Mouse (Mus musculus) erythroblast, embryonic 14.5 days (primary cell): ENCODE measurements around the gene Galnt15. TPM values are rescaled to one million over a fixed set of nuclear protein-coding genes. Genes with fewer than 3 reads are reported as not detected.

Experiments used
- H3K27me3 ChIP-seq: 2 replicates; pipeline ENCODE4 v1.6.1; 2012; ENCODE audit warnings: inconsistent platforms; ENCODE audit not compliant: control insufficient read depth
- H3K36me3 ChIP-seq: 2 replicates; pipeline ENCODE4 v1.6.1; 2012; ENCODE audit warnings: mild to moderate bottlenecking, inconsistent platforms; ENCODE audit not compliant: control insufficient read depth
- H3K4me1 ChIP-seq: 2 replicates; pipeline ENCODE4 v1.6.1; 2012; ENCODE audit warnings: inconsistent platforms; ENCODE audit not compliant: control insufficient read depth
- H3K4me3 ChIP-seq: replicated peaks from 2 replicates; pipeline ENCODE3; 2012; ENCODE audit warnings: moderate library complexity, mild to moderate bottlenecking, inconsistent platforms
- H3K9me3 ChIP-seq: 2 replicates; pipeline ENCODE4 v1.6.1; 2012; ENCODE audit warnings: low read length, inconsistent platforms, mixed read lengths; ENCODE audit not compliant: control insufficient read depth
- GATA1 ChIP-seq: IDR thresholded peaks from 2 replicates; pipeline ENCODE4 v1.6.1; 2012; ENCODE audit warnings: low read length, inconsistent platforms, mixed read lengths
- TAL1 ChIP-seq: IDR thresholded peaks from 3 replicates; pipeline ENCODE4 v1.6.1; 2012; ENCODE audit warnings: low read length, inconsistent platforms, mixed read lengths
- polyA plus RNA-seq: library from polyadenylated mRNA; stranded (reverse); fragments of >175 nt; gene quantifications from 2 replicates; pipeline ENCODE4 v1.2.3, GENCODE M21; 2012

Galnt15 gene
- polyA plus RNA-seq, 1 experiment = not detected

DNA sequence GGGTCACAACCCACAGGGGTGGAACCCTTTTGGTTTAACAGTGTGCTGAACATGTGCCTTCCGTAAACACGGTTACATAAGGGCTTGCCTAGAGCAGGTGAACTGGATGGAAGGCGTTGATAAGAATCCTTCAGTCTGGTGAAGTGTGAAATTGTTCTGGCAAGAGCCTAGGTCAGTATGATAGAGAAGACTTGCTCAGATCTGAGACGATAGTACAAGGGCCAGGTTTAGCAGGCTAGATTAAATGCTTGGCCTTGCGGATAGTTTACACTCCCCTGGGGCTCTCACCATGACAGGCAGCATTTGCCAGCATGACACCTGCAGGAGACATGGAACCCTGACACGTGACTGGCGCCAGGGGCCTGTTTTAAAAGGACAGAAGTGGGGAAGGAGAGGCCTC is 76.9 kb downstream of the Galnt15 start:
- H3K4me1 ChIP-seq = peaks cover 3% of the 10 kb centered on the region
- no peaks in the 10 kb centered on the region for H3K9me3 ChIP-seq
- TF ChIP-seq TAL1 (no peak), GATA1 (no peak)
- peaks cover 34% of the 10 kb centered on the region for H3K36me3 ChIP-seq
- no peak overlapping the region for H3K4me3 ChIP-seq
- no peaks in the 10 kb centered on the region for H3K27me3 ChIP-seq

DNA sequence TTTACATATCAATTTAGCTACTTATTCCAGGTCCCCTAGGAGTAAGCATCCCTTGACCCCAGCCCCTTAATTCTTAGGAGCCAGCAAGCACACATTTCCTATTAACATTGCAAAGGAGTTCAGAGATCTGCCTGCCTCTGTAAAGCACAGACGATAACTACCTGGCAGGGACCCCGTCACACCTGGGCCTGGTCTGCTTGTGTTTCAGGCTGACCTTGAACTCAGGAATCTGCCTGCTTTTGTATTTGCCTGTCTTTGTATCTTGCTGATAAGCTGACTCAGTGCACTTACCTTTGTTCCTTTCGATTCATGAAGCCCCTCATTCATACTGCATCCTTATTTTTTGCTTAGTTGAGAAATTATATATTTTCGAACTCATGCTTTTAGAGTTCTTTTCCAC is 78.1 kb downstream of the Galnt15 start:
- TF ChIP-seq GATA1 (no peak), TAL1 (no peak)
- Histone ChIP-seq H3K9me3 (no peaks in the 10 kb centered on the region), H3K36me3 (peaks cover 26% of the 10 kb centered on the region), H3K4me3 (no peak overlapping the region), H3K4me1 (peaks cover 3% of the 10 kb centered on the region), H3K27me3 (no peaks in the 10 kb centered on the region)

Other genes starting within 250 kb of the Galnt15 start
- gene Ankrd28, start 198.3 kb upstream of the Galnt15 start, polyA plus RNA-seq = 0.02 and 0.04 TPM in 2 replicates
- 0.84 and 0.94 TPM in 2 replicates for gene Oxnad1, start 56.4 kb downstream of the Galnt15 start, polyA plus RNA-seq
- gene Dph3, start 56.7 kb downstream of the Galnt15 start, polyA plus RNA-seq = 4.4 and 8.2 TPM in 2 replicates
- not detected in 2 replicates for gene Msmb, start 113.0 kb downstream of the Galnt15 start, polyA plus RNA-seq
- gene Ncoa4, start 130.9 kb downstream of the Galnt15 start, polyA plus RNA-seq = 6.9 and 7.6 TPM in 2 replicates
- gene Timm23, start 172.9 kb downstream of the Galnt15 start, polyA plus RNA-seq = 15.2 and 17.5 TPM in 2 replicates
- 0.39 and 0.68 TPM in 2 replicates for gene Parg, start 173.0 kb downstream of the Galnt15 start, polyA plus RNA-seq